Mouse (Mus musculus) spleen, adult 2 months (tissue): Measurements from ENCODE around the gene Gm21905. TPM values are rescaled to one million over a fixed set of nuclear protein-coding genes. Genes with fewer than 3 reads are reported as not detected.

Experiments used
- DNase-seq, 2 experiments: peaks; one replicate each; pipeline versions ENCODE4 v3.0.0 to v3.0.0-alpha.2; 2012 to 2021; ENCODE audit warnings: low spot score in 2 of 2, low read depth in 1 of 2
- H3K27ac ChIP-seq: fragments of 200-500 bp; 2 replicates; pipeline ENCODE4 v1.5.1; 2012; ENCODE audit warnings: low read length, inconsistent platforms; ENCODE audit not compliant: insufficient read depth
- H3K27me3 ChIP-seq: fragments of 200-500 bp; 2 replicates; pipeline ENCODE4 v1.6.1; 2012; ENCODE audit warnings: mild to moderate bottlenecking, moderate library complexity, low read length, inconsistent platforms; ENCODE audit not compliant: control insufficient read depth, insufficient read depth
- H3K36me3 ChIP-seq: fragments of 200-500 bp; 2 replicates; pipeline ENCODE4 v1.6.1; 2012; ENCODE audit warnings: mild to moderate bottlenecking, low read length, inconsistent platforms; ENCODE audit not compliant: control insufficient read depth, insufficient read depth
- H3K4me1 ChIP-seq: fragments of 200-500 bp; 2 replicates; pipeline ENCODE4 v1.6.1; 2011; ENCODE audit warnings: inconsistent platforms; ENCODE audit not compliant: control insufficient read depth, insufficient read depth, insufficient read length
- H3K4me3 ChIP-seq: fragments of 200-500 bp; 2 replicates; pipeline ENCODE4 v1.5.1; 2011; ENCODE audit warnings: mild to moderate bottlenecking, inconsistent platforms; ENCODE audit not compliant: insufficient read depth, insufficient read length; ENCODE audit errors: extremely low read depth
- CTCF ChIP-seq: fragments of 200-500 bp; IDR thresholded peaks from 2 replicates; pipeline ENCODE4 v1.5.1; 2011; ENCODE audit warnings: mild to moderate bottlenecking, inconsistent platforms; ENCODE audit not compliant: insufficient read depth, insufficient read length, insufficient replicate concordance; ENCODE audit errors: extremely low read depth
- POLR2A ChIP-seq: fragments of 200-500 bp; IDR thresholded peaks from 2 replicates; pipeline ENCODE4 v1.6.1; 2011; ENCODE audit warnings: low read depth, low read length, inconsistent platforms
- whole genome bisulfite sequencing: fragments of 180-500 bp; shearing (Covaris S2); methylation state at CpG from one replicate; pipeline ENCODE4 v1.1.7; 2018; 5-methylcytosine and 5-hydroxymethylcytosine counted together
- polyA plus RNA-seq: library from polyadenylated mRNA; depleted of rRNA; stranded (reverse); fragments of >200 nt; gene quantifications from 2 replicates; pipeline ENCODE4 v1.2.3, GENCODE M21; 2012

The Gm21905 gene
- polyA plus RNA-seq, 1 experiment = not detected

- Histone ChIP-seq H3K36me3 (no peaks in the 10 kb centered on the region), H3K4me1 (no peaks in the 10 kb centered on the region), H3K27me3 (no peaks in the 10 kb centered on the region), H3K4me3 (no peak overlapping the region), H3K27ac (no peak overlapping the region)
- TF ChIP-seq POLR2A (no peak), CTCF (no peak)
- DNase-seq = no peak
- 91% methylated on average over 5 of the region's 5 CpGs for WGBS
Observed at GRCm38 (mm10) chr5:67948074-67948473, 1.9 kb upstream of the Gm21905 start.

GRCm38 (mm10) chr5:67947006-67947405 is 785 bp upstream of the Gm21905 start:
- H3K4me3 ChIP-seq = no peak overlapping the region
- H3K27ac ChIP-seq = no peak overlapping the region
- no peaks in the 10 kb centered on the region for H3K36me3 ChIP-seq
- DNase-seq = no peak
- H3K4me1 ChIP-seq = no peaks in the 10 kb centered on the region
- TF ChIP-seq POLR2A (no peak), CTCF (no peak)
- H3K27me3 ChIP-seq = no peaks in the 10 kb centered on the region

- no peak for DNase-seq
- Histone ChIP-seq H3K4me3 (no peak overlapping the region), H3K36me3 (no peaks in the 10 kb centered on the region), H3K27me3 (no peaks in the 10 kb centered on the region), H3K4me1 (no peaks in the 10 kb centered on the region), H3K27ac (no peak overlapping the region)
- 93% methylated on average over 1 of the region's 1 CpGs for WGBS
- TF ChIP-seq CTCF = no peak
- no peak for TF ChIP-seq POLR2A
Observed at GRCm38 (mm10) chr5:67944074-67944785, 2.0 kb downstream of the Gm21905 start.

- TF ChIP-seq POLR2A (no peak), CTCF (no peak)
- 5% methylated on average over 2 of the region's 2 CpGs for WGBS
- no peak overlapping the region for H3K4me3 ChIP-seq
- no peaks in the 10 kb centered on the region for H3K4me1 ChIP-seq
- H3K27me3 ChIP-seq = no peaks in the 10 kb centered on the region
- H3K27ac ChIP-seq = no peak overlapping the region
- DNase-seq = no peak
- no peaks in the 10 kb centered on the region for H3K36me3 ChIP-seq
Observed at GRCm38 (mm10) chr5:67943199-67943598, 3.0 kb downstream of the Gm21905 start.

GRCm38 (mm10) chr5:67941369-67941768 is 4.9 kb downstream of the Gm21905 start, which contains the start of gene Gm5108:
TSS of gene Gm5108 (plus strand) at chr5:67941669.
- DNase-seq = no peak
- no peak for TF ChIP-seq POLR2A
- no peak for TF ChIP-seq CTCF

GRCm38 (mm10) chr5:67931623-67932022 is 14.6 kb downstream of the Gm21905 start:
- H3K4me1 ChIP-seq = peaks cover 2% of the 10 kb centered on the region; the same call in 1 of the 2 replicates

More at GRCm38 (mm10) chr5:67941369-67941768, 4.9 kb downstream of the Gm21905 start, which contains the start of gene Gm5108:
- Histone ChIP-seq H3K36me3 (no peaks in the 10 kb centered on the region), H3K27ac (no peak within 1 kb of the TSS), H3K27me3 (no peaks in the 10 kb centered on the region), H3K4me3 (no peak within 1 kb of the TSS), H3K4me1 (no peaks in the 10 kb centered on the region)
- 90% methylated on average over 2 of the region's 2 CpGs for WGBS

GRCm38 (mm10) chr5:67930584-67930983 is 15.6 kb downstream of the Gm21905 start:
- Histone ChIP-seq H3K27me3 (no peaks in the 10 kb centered on the region), H3K4me3 (no peak overlapping the region), H3K4me1 (peaks cover 2% of the 10 kb centered on the region; the same call in 1 of the 2 replicates), H3K36me3 (no peaks in the 10 kb centered on the region), H3K27ac (no peak overlapping the region)
- TF ChIP-seq POLR2A (no peak), CTCF (no peak)
- WGBS = 2% methylated on average over 4 of the region's 4 CpGs
- DNase-seq = no peak

More at GRCm38 (mm10) chr5:67931623-67932022, 14.6 kb downstream of the Gm21905 start:
- no peak overlapping the region for H3K27ac ChIP-seq
- H3K27me3 ChIP-seq = no peaks in the 10 kb centered on the region
- no peak overlapping the region for H3K4me3 ChIP-seq
- TF ChIP-seq CTCF (no peak), POLR2A (no peak)
- 14% methylated on average over 2 of the region's 2 CpGs for WGBS
- H3K36me3 ChIP-seq = no peaks in the 10 kb centered on the region
- no peak for DNase-seq
